Mouse (Mus musculus) lung, postnatal 4 days (tissue): ENCODE results near the gene Amdhd1.

Experiments
- DNase-seq, 2 experiments: peaks; one replicate each; pipeline ENCODE4 v3.0.0; 2021

The Amdhd1 gene

DNA sequence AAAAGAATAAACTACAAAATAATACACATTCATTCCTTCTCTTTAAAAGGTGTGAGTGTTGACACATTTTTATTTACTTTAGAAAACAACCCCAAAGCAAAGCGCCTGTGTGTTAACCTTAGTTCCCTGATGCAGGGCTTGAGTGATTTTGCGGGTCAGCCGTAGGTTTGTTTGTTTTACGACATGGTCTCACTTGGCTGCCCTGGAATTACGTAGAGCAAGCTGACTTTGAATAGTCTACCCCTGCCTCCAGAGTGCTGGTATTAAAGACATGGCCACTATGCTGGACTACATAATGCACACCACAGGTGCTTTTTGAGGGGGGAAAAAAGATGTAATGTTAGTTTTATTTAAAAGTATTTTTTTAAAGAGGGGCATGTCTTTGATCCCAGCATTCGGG, 1.0 kb downstream of the Amdhd1 start:
- DNase-seq: no peak

DNA sequence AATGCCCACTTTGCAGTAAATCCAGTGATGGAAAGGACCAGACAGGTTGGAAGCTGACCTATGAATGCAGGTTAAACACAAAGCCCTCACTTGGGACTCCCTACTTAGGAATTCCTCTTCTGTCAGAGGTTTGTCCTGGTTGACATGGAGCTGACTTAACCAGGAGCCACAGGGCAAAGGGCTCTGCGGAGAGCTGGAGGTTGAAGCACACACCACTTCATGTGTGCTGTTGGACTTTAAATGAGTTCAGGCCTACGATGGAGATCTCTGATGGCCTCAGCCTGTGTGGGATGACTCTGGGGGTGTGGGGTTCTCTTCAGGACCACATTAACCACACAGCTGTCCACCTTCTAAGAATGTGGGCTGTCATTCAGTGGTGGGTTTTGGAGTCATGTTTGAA, 1.5 kb downstream of the Amdhd1 start:
- DNase-seq: no peak

DNA sequence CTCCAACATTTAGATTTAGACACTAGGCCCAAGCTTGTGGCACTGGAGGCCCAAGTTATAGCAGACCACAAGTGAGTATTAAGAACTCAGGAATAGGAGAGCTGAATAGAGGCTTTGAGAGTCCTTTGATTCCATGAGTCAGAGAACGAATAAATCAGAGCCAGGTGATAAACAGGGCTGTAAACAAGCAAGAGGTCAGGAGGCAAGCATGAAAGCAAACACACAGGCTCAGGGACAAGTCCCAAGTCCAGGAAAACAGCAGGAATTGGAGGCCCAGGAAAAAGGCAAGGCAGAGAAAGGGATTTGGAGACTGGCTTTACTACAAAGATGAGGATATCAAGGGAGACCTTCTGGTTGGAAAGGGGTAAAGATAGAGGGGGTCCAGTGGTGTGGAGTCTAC, 14.5 kb downstream of the Amdhd1 start:
- DNase-seq: no peak

DNA sequence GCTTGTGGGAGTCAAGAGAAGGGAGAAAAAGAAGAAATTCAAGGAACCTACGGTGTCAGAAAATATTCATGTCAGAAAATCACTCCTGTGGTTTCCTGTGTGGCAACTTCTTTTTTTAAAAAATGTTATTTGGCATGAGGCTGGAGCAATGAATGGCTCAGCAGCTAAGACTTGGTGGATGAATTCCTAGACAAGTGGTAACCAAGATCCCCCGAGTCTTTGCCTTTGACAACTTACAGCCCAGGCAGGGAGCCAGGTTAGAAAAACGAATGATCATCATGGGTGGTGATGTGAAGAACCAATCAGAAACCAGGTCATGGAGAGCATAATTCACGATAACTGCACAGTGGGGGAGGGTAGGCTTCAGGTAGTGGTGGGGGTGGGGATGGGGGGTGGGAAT, 18.8 kb downstream of the Amdhd1 start:
- DNase-seq: no peak

DNA sequence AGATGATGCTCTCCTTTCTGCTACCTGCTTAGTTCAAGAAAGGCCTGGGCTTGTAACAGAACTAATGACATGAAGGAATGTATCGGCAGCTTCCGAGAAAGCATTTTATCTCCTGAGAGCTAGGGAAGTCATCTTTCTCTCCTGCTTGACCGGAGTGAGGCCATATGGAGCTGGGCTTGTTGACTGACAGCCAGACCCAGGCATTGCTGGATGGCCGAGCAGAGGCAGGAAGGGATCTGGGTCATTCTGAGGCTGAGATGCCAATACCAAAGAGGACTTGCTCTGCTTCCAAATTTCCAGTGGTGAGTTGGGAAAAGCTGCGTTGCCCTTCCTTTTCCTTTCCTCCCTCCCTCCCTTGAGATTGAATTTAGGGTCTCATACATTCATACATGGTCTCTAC, 20.1 kb downstream of the Amdhd1 start:
- DNase-seq: no peak

DNA sequence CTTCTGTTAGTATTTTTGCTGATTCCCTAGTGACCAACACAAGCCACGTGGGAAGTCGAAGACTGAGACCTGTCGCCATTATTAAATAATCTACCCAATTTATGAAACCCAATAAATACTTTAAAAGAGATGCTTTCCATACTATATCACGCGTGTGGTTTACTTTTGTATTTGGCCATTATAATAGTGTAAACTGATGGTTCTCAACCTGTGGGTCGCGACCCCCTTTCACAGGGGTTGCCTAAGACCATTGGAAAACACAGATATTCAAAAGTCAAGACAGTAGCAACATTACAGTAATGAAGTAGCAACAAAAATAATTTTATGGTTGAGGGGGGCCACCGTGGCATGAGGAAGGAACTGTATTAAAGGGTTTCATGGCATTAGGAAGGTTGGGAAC, 20.7 kb downstream of the Amdhd1 start:
- no peak for DNase-seq

DNA sequence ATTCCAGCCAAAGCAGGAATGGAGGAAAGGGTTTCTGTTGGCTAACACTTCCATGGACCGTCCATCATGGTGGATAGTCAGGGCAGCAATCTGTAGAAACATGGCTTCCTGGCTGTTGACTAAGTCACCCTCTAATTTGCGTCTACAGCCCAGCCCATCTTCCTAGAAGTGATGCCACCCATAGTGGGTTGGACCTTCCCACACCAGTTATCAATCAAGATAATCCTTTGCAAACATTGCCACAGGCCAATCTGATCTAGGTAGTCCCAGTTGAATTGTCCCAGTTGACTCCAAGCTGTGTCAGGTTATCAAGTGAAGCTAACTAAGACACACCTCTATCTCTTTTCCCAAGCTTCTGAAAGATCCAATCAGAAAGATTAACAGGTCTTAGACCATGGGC, 21.2 kb downstream of the Amdhd1 start:
- DNase-seq: no peak

DNA sequence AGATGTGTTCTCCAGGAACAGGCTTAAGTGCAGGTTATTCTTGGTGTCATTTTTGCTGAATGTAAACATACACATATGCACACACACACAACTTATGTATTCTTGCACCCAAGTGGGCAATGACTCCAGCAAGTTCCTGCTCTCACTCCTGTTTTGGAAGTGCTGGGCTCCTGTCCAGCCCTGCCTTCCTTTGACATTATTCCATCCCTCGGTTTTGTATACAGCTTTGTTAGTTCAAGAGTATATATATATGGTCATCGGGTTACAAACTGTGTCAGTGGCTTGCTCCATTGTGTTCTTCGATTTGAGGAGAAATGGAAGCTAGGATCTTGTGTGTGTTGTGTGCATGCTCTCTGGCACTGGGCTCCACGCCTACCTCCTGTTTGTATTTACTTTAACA, 21.6 kb downstream of the Amdhd1 start:
- no peak for DNase-seq

DNA sequence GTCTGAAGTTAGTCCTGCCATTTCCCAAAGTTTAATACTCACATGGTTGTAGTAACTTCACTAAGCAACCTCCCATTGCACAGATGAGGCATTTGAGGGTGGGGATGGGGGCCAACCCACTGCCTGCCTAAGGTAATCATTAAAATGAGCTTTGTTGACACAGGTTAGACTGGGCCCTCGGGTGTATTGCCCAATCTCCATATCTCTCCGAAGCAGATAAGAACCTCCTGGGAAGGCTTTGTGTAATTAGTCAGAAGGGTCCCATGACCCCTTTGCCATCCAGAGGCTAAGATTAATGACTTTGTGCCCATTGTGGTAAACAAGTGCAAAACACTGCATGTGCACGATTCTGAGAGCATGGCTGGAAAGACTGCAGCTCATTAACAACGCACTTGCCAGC, 22.1 kb downstream of the Amdhd1 start:
- DNase-seq: no peak

DNA sequence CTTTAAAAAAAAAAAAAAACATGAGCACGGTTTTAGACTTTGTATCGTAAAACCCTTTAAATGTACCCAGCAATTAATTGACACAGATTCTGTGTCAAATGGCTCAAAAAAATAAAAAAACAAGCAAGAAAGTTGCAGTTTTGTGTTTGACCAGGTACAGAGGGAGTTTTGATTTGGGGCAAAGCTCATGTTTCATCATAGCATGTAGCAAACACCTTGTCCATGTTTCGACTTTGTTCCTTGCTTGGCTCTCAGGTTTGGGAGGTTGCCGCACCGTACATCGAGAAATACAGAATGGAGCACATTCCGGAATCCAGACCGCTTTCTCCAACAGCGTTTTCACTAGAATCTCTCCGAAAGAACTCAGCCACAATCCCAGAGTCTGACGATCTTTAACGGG, 23.9 kb downstream of the Amdhd1 start:
- no peak for DNase-seq

DNA sequence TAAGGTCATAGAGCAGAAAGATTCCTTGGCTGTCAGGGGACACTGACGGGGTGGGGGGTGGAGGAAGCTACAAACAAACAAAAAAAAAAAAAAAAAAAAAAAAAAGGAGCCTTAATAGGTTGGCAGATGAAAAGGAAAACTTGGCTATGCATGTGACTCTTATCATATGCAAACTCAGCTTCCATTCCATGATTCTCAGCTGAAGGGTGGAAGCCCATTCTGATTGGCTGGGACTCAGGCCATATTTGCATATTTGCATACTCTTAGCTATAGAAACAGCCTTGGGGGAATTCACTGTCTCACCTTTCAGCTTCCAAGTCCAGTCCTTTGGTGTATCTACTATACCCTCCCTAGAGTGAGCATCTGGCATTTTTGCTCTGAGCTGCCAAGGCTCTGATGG, 24.4 kb downstream of the Amdhd1 start:
- DNase-seq: no peak

DNA sequence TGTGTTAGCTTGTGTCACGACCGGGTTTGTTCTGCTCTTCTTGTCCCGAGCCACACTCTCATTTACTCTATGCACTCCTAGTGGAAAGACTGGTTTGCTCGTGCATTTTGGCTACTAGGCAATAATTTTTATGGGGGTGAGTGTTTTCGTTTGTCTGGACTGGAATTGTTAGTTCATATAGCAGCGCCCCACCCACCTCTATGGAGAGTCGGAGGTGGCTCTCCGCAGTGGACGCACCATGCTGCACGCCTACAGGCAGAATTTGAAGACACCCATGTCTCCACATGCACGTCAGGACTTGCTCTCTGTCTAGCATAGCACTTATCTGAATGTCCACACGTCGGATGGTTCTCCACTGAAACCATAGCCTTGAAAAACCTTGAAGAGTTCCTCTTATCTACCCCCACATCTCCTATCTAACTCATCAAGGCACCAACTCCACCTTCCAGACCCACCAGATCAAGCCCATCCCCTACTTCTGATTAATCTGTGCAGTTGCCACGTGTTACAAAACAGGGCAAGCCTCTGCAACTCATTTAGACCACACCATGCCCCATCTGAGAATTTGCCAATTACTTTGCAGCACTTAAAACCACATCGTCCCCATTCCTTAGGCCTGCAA, 30.2 kb downstream of the Amdhd1 start:
- DNase-seq: no peak

DNA sequence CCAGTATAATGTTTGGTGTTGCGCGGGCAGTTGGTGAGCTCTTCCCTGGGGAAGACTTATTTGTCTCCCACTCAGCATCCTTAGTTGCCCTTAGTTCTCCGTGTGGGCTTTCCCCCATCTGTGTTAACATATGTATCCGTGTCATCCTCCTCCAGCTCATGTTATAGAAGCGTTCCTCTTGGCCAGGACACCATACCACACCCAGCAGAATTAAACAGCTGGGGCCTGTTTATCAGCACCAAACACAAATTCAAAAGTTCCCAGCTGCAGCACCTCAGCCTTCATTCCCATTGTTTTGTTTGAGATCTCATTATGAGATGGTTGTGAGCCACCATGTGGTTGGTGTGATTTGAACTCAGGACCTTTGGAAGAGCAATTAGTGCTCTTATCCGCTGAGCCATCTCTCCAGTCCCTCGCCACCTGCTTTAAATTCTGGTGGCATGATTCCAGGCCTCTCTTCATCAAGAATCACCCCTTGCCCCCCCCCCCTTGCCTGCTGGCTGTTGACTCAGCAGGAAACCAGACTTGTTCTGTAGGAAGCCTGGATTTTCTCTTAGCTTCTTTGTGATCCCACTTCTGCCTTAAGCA, 31.4 kb downstream of the Amdhd1 start:
- DNase-seq: no peak

DNA sequence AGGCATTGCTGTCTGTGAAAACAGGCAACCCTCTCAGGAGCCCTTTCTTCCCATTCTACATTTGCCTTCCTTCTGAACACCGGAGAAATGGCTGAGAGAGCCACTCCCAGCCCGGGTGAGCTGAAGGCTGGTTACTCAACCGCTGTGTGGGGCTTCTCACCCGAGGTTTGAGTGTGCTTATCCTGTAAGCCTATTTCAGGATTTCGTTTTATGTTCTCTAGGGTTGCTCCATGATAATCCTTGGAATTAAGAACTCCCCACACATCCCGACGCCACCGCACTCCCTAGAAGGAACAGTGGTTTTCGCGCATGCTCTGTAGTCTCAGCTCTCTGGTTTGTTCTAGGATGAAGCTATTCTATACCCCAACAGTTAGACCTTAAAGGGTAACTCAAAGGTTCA, 38.5 kb downstream of the Amdhd1 start:
- DNase-seq: no peak

DNA sequence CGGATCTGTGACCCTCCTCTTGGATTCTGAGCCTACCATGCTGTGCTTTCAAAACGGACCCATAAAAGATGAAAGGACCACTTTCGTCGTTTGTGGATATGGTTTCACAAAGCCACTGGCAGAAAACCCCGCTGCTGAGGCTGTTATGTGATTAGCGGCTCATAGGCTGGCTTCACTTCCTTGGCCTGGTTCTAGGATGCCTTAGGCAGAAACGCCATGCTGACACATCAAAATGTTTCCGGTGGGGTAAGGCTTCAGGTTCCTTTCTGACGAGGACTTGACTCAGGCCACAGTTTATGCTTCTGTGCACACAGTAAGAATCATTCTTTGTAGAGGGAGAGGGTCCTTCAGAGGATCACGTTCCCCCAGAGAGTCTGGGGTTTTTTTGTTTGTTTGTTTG, 39.0 kb downstream of the Amdhd1 start:
- no peak for DNase-seq

DNA sequence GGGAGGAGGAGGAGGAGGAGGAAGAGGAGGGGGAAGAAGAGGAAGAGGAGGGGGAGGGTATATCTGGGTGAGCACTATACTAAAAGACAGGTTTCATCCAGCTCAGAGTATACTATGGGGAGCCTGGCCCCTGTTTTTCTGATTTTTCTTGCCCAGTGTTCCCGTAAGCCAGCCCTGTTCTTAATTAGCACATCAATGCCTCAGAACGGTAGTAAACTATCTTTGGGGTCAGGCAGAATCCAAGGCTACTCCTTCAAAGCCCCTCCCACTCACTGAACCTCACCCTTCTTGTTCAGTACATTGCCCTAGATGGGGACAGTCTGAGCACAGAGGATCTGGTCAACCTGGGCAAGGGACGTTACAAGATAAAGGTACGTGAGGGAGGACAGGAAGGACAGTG, 49.4 kb downstream of the Amdhd1 start:
- no peak for DNase-seq

DNA sequence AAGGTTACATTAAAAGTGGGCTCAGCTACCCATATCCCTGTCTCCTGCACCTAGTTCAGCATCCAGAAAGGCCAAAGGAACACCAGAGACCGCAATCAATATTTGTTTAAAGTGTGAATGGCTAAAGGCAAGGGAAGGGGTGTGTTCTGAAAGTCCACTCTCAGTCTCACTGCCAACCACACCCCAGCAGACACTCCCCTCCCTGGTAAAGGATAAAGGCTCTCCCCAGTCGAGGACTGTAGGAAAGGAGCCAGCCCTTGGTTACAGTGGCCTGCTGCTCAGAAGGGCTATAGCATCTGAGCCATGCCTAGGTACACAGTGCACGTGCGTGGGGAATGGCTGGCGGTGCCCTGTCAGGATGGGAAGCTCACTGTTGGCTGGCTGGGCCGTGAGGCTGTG, 51.0 kb downstream of the Amdhd1 start:
- no peak for DNase-seq

DNA sequence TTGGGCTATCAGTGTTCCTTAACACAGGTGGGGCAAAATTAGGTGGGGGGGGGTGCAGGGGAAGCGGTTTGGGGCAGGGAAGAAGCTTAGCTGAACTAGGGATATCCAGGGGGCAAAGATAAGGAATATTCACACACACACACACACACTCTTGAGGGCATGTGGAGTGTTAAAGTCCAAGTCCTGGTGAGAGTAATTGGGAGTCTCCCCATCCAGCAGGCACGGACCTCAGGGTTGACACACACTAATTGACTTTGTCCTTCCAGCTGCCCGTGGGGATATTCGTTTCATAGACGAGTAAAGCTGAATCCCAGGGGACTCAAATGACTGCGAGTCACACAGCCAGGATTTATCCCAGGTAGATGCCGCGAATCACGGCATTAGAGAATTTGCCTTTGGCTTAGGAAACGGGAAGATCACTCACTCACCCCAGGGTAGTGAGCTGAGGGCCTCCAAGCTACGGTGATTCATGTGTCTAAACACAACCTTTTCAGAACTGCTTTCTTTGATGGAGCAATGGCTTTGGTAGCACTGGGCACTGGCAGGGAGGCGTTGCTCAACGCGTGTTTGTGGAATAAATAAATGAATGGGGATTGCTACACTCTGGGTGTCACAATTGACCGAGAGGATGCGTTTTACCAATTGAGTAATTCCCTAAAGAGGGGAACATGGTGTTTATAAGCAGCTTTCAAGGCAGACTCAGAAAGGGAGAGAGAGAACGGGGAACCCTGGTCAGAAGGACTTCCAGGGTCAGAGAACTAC, 51.6 kb downstream of the Amdhd1 start, which contains the start of gene Hal:
TSS of gene Hal (plus strand) at position 703 of the 762 bp plus-strand sequence.
- peak; percentile 38 to 54 for DNase-seq

DNA sequence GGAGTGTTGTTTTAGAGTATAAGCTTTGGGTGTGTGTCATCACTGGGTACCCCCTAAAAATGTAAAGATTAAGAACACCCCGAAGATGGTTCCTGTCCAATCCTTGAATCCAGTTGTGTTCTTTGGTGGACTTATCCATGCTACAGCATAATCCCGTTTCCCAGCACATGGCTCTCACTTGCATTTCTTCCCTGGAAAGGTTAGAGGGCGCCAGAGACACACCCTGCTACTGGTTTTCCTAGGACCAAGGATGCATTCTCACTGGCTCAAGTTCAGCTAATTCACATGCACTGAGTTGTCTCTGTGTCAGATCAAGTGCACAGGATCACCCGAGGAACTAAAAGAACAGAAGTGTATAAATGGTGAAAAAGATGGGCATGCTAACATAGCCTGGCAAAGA, 53.2 kb downstream of the Amdhd1 start:
- DNase-seq: peak in 1 of 2 experiments; percentile 44

DNA sequence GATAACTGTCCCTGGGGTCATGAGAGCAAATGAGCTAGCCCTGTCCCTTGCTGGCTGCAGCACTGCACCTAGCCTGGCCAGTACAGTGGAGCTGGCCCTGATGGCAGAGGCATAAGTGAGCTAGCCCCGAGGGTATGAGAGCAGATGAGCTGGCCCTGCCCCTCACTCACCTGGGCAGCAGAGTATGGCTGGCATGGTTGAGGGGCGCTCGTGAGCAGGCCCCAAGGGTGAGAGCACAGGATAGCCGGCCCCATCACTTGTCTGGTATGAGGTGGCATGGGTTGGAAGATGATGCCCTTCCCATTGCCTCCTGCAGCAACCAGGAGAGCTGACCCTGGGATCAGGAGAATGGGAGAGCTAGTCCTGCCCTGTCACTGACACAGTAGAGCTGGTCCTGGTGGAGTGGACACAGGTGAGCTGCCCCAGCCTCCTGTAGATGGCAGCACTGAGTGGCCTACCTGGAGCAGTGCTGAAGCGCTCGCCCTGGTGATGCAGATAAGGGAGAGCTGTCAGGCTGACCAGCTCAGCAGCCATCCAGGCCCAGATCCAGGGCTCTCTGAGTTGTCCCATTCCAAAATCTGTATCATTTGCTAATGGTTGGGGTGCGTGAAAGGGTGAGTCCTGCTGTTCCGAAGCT, 54.7 kb downstream of the Amdhd1 start:
- peak; percentile 49 to 53 for DNase-seq

DNA sequence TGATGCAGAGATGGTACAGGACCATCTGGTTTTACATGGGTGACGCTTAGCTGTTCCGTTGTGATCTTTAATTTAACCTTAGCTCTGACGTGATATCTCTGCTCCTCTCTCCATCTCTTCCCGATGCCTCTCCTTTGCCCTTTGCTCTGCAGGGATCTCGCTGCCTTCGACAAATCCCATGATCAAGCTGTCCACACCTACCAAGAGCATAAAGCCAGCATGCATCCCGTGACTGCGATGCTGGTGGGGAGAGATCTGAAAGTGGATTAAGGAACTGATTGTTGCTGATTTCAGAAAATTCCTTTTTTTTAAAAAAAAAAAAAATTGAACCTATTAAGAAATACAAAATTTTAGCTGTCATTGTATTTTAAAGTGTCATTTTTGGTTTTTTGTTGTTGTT, 55.3 kb downstream of the Amdhd1 start:
- no peak for DNase-seq
